Mouse (Mus musculus) NIH3T3 (cell line): ENCODE measurements around the gene Sdc4.

ENCODE experiments used
- DNase-seq: peaks from one replicate; pipeline ENCODE4 v3.0.0-alpha.2; 2012; ENCODE audit warnings: low read depth

Gene Sdc4

DNA sequence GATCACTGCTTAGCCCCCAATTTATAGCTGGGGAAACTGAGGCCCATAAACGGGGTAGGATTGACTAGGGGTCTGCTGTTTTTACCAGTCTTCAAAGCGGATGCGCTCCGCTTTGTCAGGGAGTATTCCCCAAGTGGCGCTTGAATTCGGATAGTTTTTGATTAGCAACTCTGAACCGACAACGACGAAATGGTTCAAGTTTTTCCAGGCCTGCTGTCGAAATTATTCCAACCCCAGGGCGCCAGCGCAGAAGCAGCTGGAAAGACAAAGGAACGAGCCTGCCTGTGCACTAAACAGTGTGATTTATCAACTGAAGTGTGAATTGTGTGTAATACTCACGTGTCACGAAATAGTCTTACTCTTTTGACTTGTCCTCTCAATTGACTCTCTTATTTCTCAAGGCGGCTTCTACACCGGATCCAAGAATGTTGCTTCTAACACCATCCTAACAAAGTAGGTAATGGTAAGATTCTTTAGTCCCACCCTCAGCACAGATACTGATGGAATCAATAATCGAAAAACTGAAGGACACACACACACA lies at the start of gene Sdc4:
Gene Sdc4 (minus strand): TSS at position 428 of the 541 bp plus-strand sequence.
- DNase-seq: peak; percentile 56

GRCm38 (mm10) chr2:164487812-164488211 lies 44.1 kb upstream of the Sdc4 start:
- DNase-seq: no peak

- no peak for DNase-seq
These were observed 43.4 kb upstream of the Sdc4 start for GRCm38 (mm10) chr2:164487115-164487527.

DNA sequence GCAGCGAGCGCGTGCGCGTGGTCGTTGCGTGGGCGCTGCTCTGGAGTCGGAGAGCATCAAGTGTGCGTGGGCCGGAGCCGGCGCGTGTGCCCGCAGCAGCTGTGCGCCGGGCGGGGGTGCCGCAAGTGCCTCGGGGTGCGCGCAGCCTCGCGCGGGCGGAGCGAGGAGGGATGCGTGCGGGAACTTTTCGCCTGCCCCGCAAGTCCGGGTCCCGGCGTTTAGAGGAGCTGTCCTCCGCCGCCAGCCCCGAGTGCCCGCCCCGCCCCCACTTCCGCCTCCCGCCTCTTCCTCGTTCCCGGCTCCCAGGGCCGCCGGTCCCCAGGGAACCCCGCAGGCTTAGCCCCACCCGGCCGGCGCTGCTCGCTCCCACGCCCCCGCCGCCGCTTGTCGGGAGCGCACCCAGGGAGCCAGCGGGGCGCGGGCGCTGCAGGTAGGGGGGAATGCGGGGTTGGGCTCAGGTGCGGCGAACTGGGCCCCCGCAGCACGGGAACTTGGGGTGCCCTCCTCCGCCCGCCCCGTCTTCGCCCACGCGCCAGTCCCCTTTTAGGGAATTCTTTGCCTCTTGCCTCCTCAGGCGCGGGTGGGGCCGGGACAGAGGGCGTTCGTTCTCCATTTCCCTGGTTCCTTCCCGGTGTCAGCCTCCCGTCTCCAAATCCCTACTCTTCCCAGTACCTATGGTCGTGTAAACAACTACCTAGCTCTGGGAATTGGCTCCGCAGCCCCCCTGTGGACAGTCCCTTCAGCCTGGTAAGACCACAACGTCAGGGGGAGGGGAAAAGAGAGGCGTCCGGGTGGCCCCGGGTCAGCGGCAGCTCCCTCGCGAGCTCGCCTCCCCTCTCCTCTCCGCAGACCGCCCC lies 42.8 kb upstream of the Sdc4 start:
- DNase-seq: peak; percentile 59

GRCm38 (mm10) chr2:164485681-164486257 lies 42.1 kb upstream of the Sdc4 start, which contains the start of gene Dbndd2:
Gene Dbndd2 (plus strand): TSS chr2:164486106.
- peak; percentile 51 for DNase-seq

GRCm38 (mm10) chr2:164473624-164474023 lies 29.9 kb upstream of the Sdc4 start, which contains the start of gene Trp53tg5:
Gene Trp53tg5 (minus strand): TSS chr2:164473724.
- no peak for DNase-seq

- DNase-seq: peak; percentile 73
These were observed 26.6 kb upstream of the Sdc4 start for GRCm38 (mm10) chr2:164470254-164470653.

DNA sequence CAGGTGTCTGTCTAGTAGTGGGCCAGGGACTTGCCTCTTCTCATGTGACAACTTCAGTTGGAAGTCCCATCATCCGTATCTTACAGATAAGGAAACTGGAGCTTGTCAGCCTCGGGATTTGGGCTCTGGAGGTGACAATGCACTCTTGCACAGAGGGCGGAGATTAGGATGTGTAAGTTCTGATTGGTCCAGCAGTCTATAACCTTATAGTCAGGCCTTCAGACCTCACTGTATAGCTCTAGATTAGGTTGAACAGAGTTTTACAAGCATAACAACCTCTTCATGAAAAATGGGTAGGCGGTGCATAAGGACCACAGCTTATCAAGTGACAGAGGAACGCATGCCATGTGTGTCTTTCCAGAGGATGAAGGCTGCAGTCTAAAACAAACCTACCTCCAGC lies 23.1 kb upstream of the Sdc4 start:
- no peak for DNase-seq

- no peak for DNase-seq
These were observed 21.5 kb upstream of the Sdc4 start for GRCm38 (mm10) chr2:164465161-164465560.

GRCm38 (mm10) chr2:164460745-164461551 lies 17.3 kb upstream of the Sdc4 start, which contains the start of gene Gm20458:
Gene Gm20458 (plus strand): TSS chr2:164460967.
- DNase-seq: peak; percentile 98

- no peak for DNase-seq
These were observed 14.8 kb upstream of the Sdc4 start for GRCm38 (mm10) chr2:164458535-164458934.

- DNase-seq: no peak
These were observed 14.3 kb upstream of the Sdc4 start for GRCm38 (mm10) chr2:164457942-164458341.

GRCm38 (mm10) chr2:164456864-164457300 lies 13.2 kb upstream of the Sdc4 start, which contains the start of gene Sys1:
Gene Sys1 (plus strand): TSS chr2:164456964.
- peak; percentile 72 for DNase-seq

GRCm38 (mm10) chr2:164456413-164456812 lies 12.7 kb upstream of the Sdc4 start:
- peak; percentile 53 for DNase-seq

DNA sequence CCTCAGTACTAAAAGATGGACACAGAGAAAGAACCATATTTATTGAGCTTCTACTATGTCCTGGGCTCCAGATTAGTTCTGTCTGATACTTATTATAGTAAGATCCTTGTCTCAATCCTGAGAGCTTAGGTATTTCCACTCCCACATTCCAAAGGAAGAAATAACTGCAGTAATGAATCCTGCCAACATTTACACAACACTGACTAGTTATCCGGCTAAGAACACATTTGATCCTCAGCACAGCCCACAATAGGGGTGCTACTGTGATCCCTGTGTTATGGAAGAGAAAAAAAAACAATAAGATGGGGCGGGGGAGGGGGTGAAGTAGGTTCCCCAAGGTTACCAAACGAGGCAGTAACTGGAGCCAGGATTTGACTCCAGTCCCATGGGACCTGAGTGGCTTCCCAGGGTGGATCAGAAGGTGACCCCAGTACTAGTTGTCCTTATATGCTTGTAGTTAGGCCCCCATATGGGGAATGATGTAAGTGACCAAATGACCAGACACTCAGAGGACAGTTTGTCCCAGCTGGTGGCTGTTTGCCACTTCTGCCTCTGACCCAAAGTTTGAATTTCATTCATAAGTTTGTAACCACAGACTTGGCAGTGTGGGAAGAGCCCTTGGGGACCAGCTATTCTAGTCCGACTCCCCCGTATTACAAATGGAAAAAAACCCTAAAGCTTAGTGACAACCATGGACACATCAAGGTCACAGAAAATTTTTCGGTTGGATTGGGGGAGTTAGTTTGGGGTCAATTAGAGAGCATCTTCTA lies 11.9 kb upstream of the Sdc4 start:
- peak; percentile 68 for DNase-seq

DNA sequence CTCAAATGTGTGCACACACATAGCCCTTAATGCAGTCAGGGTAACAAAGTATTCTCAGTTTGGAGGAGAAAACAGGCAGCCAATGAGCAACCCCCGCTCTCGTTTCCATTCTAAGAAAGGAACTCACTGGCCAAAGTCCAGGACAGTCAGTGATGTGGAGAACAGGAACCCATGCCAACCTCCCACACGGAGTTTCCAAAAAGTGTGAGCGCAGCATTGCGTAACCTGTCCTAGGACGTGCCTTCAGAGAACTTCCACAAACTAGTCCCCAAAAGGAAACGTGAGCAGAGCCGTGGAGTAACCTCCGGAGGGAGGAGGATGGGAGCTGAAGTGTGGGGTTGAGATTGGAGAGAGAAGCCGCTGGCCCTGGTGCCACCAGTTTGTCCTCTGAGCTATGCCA lies 11.2 kb upstream of the Sdc4 start:
- peak; percentile 98 for DNase-seq

DNA sequence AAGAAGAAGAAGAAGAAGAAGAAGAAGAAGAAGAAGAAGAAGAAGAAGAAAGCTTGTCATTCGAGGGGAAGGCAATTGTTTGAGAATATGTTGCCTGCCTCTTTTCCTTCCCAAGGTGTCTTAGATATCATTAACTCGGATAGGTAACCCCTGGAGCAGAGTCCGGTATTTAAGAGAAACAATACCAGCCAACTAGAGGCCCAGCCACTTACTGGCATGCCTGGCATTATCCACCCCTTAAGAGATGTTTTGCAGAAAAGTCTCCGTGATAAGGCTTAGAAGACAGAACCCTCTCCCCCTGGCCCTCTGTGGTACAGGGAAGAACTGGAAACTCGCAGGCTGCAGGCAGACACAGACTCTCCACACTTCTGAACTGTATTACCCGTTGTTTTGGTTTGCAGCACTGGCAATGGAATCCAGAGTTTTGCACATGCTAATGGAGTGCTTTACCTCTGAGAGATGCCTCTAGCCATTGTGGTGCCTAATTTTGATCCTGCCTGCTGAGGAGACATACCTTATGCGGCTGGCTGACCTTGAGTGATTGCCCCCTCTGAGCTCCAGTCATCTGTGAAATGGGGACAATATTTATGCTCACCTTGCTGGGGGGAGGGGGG lies 10.3 kb upstream of the Sdc4 start:
- DNase-seq: no peak

DNA sequence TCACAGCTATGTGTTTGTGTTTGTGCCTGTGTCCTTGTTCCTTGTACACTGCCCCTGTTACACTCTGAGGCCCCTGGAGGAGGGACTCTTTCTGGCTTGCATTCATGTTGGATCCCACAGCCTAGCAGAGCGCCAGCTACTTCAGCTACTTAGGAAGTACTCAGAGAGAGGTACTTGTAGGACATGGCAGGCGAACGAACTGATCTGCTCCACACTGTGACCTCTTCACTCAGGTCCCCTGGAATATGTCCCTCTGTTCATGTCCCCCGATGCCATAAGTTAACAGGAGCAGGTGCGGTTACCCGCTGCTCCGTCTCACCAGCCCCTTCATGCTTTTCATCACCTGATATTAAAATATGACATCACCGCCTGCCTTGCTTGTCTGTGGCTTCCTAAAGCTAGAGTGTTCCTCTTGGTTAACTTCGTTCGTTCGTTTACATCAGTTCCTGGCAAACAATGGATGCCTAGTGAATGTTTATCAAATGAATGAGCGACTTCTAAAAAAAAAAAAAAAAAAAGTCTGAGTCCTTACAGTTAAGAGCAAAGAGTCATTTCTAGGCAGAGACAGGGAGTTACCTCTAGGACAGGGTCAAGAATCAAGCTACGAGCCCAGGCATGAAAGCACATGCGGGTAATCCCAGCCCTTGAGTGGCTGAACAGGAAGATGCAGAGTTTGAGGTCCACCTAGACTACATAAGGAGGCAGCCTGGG lies 9.5 kb upstream of the Sdc4 start:
- DNase-seq: no peak

DNA sequence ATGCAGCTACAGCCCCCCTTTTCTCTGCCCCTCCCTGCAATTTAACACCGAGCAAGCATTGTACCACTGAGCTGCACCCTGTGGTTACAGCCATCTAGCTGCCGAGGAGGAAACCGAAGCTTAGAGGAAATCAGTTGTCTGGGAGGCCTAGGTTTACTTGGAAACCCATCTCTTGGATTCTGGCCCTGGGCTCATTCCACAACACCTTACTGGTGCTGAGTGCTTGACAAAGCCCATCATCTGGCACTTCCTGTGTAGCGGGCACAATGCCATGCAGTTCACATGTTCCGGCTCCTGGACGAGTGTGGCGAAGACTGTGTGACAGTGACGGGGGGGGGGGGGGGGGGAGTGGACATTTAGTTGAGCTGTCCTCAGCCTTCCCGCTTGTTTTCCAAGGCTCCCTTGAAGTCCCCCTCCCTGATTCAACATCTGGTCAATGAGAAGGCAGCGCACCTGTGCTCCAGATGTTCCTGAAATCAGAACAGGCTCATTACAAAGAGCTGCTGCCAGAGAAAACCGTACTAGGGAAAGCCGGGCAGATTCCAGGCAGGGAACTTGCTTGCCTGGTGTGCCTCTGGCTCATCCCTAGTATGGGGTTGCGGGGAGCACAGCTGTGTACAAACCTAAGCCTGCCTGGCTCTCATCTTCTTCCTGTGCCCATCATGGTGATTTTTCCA lies 8.5 kb upstream of the Sdc4 start:
- DNase-seq: peak; percentile 47
